Mouse (Mus musculus): ENCODE data around the gene Bst1. TPM values are rescaled to one million over a fixed set of nuclear protein-coding genes. Genes with fewer than 3 reads are reported as not detected.
A peak's percentile ranks its signal among the peaks of the same experiment; 100 is the strongest.

Bst1 gene
- total RNA-seq, 2 experiments from 2014 or later, result 0.21 TPM; not detected in 1

DNA sequence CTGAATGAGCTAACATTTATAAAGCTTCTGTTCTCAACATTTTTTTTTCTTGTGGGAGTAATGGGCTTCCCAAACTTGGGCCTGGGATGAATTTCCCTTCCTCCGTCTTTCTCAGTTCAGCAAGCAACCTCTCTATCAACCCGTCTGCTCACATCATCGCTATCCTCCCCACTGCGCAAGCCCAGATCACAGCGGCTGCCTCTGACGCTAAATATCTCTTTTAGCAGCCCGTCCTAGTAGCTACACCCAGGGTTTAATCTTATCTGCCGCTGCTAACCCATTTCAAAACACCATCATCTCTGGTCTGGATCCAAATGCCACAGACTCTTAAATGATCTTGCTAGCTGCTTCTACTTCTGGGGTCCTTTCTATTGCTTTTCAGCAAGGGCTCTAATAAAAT lies 41.0 kb downstream of the Bst1 start:
- no peak for DNase-seq

DNA sequence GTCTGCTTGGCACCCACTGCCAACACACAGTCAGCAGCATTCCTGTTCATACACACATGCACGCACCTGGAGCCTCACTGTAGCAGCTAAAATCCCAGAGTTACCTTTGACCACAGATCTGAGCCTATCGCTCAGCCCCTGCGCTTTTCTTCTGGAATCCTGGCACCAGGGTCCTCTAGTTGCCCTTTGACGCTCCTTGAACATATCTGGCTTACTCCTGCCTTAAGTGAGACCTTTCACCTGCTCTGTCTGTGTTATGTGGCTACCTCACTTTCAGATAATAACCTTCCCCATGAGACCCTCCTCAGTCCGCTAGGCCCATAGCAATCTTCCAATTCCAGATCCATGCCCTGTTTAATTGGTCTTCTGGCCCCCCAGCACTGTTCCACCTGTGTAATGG lies 41.4 kb downstream of the Bst1 start:
- no peak for DNase-seq

DNA sequence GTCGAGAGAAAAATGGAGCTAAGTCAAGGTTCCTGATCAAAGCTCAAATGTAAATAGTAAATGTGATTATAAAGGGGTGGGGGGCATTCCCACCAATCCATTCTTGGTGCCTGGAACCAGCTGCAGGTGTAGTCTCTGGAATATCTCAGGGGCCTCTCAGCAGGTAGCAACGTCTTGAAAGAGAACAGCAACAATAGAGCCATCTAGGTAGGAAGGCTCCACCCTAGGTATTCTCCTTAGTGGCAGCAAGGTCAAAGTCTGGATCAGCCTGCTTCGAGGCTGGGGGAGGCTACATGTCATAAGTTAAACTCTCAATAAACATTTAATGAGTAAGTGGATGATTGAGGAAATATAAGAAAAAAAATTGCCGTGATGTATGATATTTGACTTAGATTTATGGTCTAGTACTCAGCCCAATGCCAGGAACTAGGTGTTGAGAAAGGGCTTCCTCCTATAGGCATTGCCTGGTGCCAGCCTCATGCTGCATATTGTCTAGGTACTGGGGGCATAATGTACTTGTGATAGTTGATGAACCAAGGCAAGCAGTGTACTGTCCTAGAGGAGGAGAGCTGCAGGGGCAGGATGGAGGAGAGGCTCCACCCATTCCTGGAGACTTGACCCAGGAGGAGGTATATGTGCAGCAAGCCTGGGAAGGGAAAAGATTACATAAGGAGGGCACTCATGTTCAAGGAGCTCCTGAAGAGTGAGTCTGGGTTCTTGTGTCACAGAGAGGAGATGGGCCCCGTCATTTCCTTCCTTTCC lies 42.2 kb downstream of the Bst1 start:
- no peak for DNase-seq

DNA sequence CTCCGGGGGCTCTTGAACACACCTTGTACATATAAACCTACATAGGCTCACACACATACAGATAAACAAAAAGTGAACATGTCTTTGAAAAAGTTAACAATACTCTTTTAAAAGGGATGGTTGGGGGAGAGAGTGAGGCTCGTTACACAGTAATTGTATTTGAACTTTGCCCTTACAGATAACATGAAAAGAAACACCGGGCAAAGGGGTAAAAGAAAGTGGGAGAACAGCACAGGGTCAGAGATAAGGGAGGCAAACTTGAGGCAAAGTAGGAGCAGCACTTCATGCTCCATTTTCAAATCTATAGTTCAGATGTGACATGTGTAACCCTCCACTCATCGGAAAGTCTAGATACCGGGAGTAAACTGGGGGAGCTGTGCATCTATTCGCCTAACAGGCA lies 45.0 kb downstream of the Bst1 start:
- DNase-seq, result no peak

DNA sequence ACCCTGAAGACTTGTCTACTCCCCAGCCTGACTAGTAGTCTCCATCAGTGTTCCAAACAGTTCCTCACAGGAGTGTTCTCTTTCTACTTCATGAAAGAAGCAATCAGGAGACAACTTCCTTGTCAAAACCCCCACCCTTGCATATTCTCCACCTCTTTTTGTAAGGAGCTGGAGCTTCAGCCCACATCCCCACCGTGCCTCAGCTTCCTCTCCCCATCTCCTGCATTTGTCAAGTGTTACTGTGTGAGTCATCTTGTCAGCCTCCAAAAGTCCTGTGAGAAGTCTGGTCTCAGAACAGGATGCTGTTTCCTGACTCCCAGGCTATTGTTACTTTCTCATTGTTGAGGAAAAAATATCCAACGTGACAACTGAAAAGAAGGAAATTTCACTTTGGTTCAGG lies 46.6 kb downstream of the Bst1 start:
- DNase-seq, result no peak

DNA sequence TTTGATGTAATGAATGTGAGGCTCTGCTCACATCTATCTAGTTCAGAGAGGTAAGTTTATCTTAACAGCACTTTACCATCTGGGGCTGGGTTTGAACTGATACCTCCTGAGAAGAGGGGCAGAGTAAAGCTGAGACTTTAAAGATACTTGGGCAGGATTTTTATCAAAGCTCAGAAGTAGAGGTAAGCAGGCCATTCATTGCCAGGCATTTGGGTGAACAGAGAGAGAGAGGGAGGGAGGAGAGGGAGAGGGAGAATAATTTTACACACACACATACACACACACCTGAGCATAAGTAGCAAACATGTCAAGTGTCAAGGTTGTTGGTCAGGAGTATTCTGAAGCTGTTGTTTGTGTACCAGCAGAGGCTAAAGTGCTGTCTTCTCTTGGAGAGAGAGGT lies 49.6 kb downstream of the Bst1 start, which contains the start of gene Cd38:
Gene Cd38 (plus strand): TSS at position 301 of the 400 bp plus-strand sequence.
- DNase-seq, result no peak

DNA sequence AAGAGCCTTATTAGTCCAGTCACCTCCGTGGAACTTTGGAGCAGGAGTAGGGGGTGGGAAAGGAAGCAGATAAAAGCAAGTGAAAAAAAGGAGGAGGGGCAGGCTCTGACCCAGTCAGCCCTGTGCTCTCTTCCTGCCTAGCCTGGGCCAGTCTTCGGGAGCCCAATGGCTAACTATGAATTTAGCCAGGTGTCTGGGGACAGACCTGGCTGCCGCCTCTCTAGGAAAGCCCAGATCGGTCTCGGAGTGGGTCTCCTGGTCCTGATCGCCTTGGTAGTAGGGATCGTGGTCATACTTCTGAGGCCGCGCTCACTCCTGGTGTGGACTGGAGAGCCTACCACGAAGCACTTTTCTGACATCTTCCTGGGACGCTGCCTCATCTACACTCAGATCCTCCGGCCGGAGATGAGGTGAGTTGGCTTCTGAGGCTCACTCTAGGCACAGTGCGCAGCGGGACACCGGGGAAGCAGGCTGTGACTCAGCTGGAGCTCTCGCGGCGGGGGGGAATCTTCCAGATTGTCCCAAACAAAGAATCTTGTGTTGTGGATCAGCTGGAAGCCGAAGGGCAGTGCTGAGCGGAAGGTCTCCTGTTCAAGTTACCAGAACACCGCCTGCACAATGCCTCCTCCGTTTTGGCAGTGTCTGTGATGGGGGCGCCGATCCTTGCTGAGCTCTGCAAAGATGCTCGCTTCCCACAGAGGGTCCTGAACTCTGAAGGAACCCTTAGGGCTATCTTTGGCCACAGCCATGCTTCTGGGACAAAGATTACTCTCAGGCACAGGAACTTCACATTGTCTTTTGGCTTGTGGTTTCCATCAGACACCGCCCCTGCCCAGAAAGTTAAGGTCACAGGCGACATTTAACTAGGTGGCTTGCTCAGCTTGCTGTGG lies 50.3 kb downstream of the Bst1 start:
- DNase-seq, result peak; percentile 14

DNA sequence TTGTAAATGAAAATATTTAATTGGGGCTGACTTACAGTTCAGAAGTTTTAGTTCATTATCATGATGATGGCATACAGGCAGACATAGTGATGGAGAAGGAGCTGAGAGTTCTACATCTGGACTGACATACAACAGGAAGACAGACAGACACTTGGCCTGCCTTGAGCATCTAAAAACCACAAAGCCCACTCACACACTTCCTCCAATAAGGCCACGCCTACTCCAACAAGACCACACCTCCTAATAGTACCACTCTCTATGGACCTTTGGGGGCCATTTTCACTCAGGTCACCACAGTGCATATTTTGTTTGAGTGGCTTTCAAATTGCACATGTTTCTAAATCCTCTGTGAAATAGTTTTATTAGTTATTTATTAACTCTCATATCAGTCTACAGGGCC lies 53.2 kb downstream of the Bst1 start:
- DNase-seq, result no peak

DNA sequence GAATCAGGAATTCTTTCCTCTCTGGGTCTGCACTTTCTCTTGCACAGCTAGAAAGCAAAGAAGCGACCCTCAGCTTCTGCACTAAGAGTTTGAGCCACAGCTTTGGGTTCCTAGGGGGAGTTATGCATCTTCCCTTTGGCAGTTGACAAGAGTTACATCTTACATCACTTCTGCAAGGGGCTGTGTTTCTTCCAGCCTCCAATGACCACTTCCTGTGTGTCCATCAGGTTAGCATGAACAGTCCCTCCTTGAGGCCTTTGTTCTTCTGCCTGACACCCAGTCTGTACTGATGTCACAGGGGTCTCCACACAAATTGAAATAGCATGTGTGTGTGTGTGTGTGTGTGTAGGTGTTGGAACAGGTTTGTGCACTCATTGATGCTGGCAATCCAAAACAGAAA lies 54.0 kb downstream of the Bst1 start:
- no peak for DNase-seq

DNA sequence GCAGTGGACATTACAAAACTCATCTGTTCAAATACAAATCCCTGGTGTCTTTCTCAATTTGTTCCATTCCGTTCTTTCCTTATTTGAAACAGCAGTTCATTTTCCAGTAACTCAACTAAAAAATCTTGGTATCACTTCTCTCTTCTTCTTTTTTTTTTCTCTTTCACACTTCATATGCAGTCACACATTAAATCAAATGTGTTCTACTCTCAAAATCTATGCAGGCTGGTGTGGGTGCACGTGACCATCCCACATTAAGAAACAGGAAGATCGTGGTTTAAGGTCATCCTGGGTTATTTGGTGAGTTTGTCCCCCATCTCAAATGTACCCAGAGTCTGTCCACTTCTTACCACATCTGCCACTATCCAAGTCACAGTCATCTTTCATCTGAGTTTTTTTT lies 63.3 kb downstream of the Bst1 start:
- DNase-seq, result no peak

DNA sequence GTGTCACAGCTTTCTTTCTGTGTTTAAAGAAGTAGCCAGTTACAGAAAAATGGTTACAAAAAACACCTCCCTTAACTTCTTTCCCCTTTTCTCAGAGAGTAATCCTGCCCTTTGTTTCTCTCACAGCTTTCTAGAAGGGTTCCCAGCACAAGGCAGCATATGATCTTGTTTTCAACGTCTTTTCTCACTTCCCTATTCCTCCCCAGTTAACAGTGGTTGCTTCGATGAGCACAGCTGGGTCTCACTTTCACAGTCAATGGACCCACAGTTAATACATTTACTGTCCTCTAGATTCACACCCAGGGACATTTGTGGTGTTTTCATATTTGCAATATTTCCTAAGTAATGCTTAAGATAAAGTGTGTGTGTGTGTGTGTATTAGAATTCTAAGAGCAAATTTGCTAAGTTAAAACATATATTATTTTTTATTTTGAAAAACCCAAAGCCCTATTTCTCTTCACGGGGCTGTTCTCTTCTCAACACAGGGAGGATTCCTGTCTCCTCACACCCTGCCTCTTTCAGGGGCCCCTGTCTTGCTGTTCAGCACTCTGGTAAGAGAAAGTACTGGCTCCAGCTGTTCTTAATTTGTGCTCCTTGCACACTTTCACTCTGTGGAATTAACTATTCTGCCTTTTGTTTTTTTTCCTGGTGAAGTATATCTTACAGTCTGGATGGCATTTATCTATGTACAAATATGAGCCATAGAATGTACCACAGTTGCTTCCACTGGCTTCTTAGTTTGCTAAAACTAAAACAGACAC lies 66.6 kb downstream of the Bst1 start:
- DNase-seq, result no peak

DNA sequence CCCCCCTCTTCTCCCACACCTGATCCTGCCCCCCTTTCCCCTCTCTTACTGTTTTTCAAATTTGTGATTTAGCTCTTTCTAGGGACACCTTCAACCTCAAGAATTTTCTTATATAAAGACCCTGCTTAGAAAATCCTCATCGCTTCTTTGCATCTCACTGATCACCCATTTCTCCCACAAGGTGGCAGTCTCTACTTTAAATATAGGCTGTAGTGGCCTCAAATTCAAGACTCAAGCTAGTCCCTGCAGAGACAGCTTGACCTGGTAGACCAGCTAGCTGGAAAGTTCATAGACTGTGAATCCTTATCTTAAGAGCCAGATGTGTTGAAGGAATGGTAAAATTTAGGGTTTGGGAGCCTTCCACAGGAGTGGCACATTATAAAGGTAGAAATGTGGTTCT lies 73.7 kb downstream of the Bst1 start:
- DNase-seq, result no peak

Other genes with a start within 250 kb of the Bst1 start
- gene Cc2d2a, start 156.5 kb upstream of the Bst1 start, total RNA-seq (2021), result 1 to 10 TPM; 7.2 to 7.7 TPM
- 10 to 100 TPM; 26.6 to 27.4 TPM for gene Fbxl5, start 2.8 kb downstream of the Bst1 start, total RNA-seq (2021)
- 1 to 10 TPM; 2.9 to 3.3 TPM for gene Cd38, start 49.7 kb downstream of the Bst1 start, total RNA-seq (2021)
- gene Gm7879, start 94.3 kb downstream of the Bst1 start, total RNA-seq (2021), result 1 to 10 TPM; 3.2 to 5.3 TPM
- 1 to 10 TPM; 1.5 to 2.3 TPM for gene Fgfbp1, start 162.9 kb downstream of the Bst1 start, total RNA-seq (2021)